Mouse (Mus musculus) embryonic fibroblast, embryonic 13.5 days (primary cell): Measurements from ENCODE around the gene Lingo2. TPM values are rescaled to one million over a fixed set of nuclear protein-coding genes. Genes with fewer than 3 reads are reported as not detected.

Experiments used
- H3K27ac ChIP-seq: 2 replicates; pipeline ENCODE4 v1.5.1; 2012; ENCODE audit warnings: low read length, control low read depth, inconsistent platforms; ENCODE audit not compliant: insufficient read depth
- H3K4me1 ChIP-seq: 2 replicates; pipeline ENCODE4 v1.6.1; 2011; ENCODE audit warnings: low read length; ENCODE audit not compliant: control insufficient read depth, insufficient read depth
- H3K4me3 ChIP-seq: 2 replicates; pipeline ENCODE4 v1.5.1; 2011; ENCODE audit warnings: mild to moderate bottlenecking, control low read depth, low read length; ENCODE audit not compliant: insufficient read depth
- CTCF ChIP-seq: IDR thresholded peaks from 2 replicates; pipeline ENCODE4 v1.5.1; 2011; ENCODE audit warnings: mild to moderate bottlenecking, control low read depth, low read length, moderate library complexity, borderline replicate concordance; ENCODE audit not compliant: insufficient read depth
- POLR2A ChIP-seq: IDR thresholded peaks from 2 replicates; pipeline ENCODE4 v1.6.1; 2011; ENCODE audit warnings: low read depth, mild to moderate bottlenecking, control low read depth, low read length, moderate library complexity
- polyA plus RNA-seq: library from polyadenylated mRNA; stranded (reverse); fragments of >200 nt; gene quantifications from 2 replicates; pipeline ENCODE4 v1.2.4, GENCODE M21; 2011; ENCODE audit warnings: low read depth; ENCODE audit not compliant: missing spikeins, insufficient read length

Gene Lingo2
- polyA plus RNA-seq, 1 experiment: 3.9 TPM

DNA sequence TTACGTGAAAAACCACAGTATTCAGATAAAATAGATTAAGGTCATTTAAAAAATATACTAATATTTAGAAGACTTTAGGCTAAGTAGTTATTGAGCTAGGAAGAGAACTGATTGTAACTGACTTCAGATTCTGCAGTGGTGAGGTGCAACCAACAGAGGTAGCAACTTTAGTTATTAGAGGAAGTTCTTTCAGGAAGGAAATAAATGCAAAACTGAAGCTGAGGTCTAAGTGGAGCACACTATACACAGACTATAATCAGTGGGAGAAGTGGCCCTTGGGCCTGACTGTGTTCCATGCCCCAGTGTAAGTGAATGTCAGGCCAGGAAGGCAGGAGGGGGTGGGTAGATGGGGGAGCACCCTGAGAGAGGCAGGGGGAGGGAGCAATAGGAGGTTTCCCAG is 385.0 kb downstream of the Lingo2 start:
- Histone ChIP-seq H3K4me1 (no peaks in the 10 kb centered on the region), H3K4me3 (no peak overlapping the region), H3K27ac (no peak overlapping the region)
- TF ChIP-seq POLR2A (no peak), CTCF (no peak)

DNA sequence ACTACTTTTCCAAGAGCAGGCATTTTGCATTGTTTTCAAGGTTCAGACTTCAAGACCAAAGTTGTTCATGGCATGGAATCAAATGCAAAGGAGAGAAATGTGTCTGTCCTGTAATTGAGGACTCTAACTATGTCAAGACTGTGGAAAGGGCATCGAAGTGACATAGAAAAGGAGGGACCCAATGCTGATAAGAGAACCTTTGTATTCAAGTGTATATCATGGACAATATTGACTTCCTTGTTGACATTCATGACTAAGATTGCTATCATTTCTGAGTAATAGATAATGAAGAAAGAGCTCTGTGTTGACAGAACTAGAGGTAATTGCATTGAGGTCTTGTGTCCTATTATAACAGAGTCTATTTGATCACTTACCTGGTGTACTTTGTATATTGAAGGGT is 390.6 kb downstream of the Lingo2 start:
- Histone ChIP-seq H3K4me3 (no peak overlapping the region), H3K4me1 (no peaks in the 10 kb centered on the region), H3K27ac (no peak overlapping the region)
- TF ChIP-seq POLR2A (no peak), CTCF (no peak)

- TF ChIP-seq POLR2A (no peak), CTCF (no peak)
- no peak overlapping the region for H3K4me3 ChIP-seq
- H3K4me1 ChIP-seq: no peaks in the 10 kb centered on the region
- H3K27ac ChIP-seq: no peak overlapping the region
Observed at GRCm38 (mm10) chr4:36540664-36541360, 410.7 kb downstream of the Lingo2 start.

DNA sequence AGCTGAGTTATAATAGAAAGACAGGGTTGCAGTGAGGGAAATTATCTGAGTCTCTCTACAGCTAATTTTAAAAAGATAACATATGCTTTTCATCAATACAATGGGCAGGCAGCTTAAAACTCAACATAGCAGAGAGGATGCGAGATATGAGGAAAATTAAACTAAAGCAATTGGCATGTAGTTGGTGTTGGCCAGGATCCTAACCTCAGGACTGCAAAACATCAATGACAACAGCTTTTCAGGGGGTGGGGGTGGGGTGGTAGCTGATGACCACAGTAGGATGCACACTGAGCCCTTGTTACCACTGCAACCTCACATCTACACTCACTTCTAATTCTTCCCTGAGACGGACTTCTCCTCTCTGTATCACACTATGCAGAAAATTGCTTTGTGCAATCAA is 417.7 kb downstream of the Lingo2 start:
- Histone ChIP-seq H3K27ac (no peak overlapping the region), H3K4me3 (no peak overlapping the region), H3K4me1 (no peaks in the 10 kb centered on the region)
- TF ChIP-seq POLR2A: no peak
- TF ChIP-seq CTCF: no peak

GRCm38 (mm10) chr4:36490255-36490654 is 461.3 kb downstream of the Lingo2 start:
- no peak for TF ChIP-seq POLR2A
- no peak for TF ChIP-seq CTCF
- Histone ChIP-seq H3K27ac (no peak overlapping the region), H3K4me1 (no peaks in the 10 kb centered on the region), H3K4me3 (no peak overlapping the region)

DNA sequence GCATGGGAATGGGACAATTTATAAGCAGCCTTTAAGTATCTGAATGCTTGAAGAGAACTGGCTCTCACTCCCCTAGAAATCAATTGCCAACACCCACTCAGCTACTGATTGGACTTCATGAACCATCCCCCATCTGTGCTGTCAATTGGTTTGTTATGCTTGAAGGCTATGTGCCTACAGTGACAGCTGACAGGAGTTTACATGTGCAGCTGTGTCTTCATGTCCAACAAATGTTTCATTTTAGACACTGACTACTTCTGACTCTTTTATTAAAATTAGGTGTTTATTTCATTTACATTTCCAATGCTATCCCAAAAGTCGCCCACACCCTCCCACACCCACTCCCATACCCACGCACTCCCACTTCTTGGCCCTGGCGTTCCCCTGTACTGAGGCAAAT is 516.3 kb downstream of the Lingo2 start:
- Histone ChIP-seq H3K4me3 (no peak overlapping the region), H3K27ac (no peak overlapping the region), H3K4me1 (no peaks in the 10 kb centered on the region)
- TF ChIP-seq POLR2A (no peak), CTCF (no peak)

GRCm38 (mm10) chr4:36426192-36426591 is 525.4 kb downstream of the Lingo2 start:
- no peak for TF ChIP-seq POLR2A
- Histone ChIP-seq H3K27ac (no peak overlapping the region), H3K4me1 (no peaks in the 10 kb centered on the region), H3K4me3 (no peak overlapping the region)

DNA sequence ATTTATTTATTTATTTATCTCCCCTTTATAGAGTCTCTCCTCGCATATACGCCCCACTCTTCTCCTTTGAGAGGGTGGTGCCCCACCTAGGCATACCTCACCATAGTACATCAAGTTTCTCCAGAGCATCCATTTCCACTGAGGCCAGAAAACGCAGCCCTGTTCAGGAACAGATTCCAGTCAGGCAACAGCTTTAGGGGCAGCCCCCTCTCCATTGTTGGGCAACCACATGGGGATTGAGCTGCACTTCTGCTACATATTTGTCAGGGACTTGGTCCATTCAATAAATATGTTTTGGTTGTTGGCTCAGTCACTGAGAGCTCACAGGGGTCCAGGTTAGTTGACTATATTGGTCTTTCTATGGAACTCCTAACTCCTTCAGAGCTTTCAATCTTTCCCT is 544.2 kb downstream of the Lingo2 start:
- Histone ChIP-seq H3K4me3 (no peak overlapping the region), H3K4me1 (no peaks in the 10 kb centered on the region), H3K27ac (no peak overlapping the region)
- TF ChIP-seq CTCF: no peak
- no peak for TF ChIP-seq POLR2A

DNA sequence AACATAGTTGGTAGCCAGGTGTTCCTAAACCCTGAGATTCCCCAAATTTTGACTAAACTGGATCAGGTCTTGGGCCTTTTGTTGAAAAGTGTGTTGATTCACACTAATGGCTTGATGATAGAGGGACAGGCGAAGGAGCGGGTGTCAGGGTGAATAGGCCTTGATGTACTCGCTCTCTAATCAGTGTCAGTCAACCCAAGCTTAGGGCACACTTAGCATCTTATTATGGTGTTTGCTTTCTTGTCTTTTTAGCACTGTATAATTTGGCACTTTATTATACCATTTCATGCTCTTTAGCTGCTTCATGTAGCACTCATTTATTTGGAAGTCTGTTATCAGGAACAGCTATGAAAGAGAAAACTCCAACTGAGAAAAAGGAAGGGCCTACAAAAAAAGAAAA is 582.6 kb downstream of the Lingo2 start:
- TF ChIP-seq POLR2A (no peak), CTCF (no peak)
- no peaks in the 10 kb centered on the region for H3K4me1 ChIP-seq
- H3K27ac ChIP-seq: no peak overlapping the region
- H3K4me3 ChIP-seq: no peak overlapping the region

GRCm38 (mm10) chr4:36354401-36354800 is 597.1 kb downstream of the Lingo2 start:
- no peak for TF ChIP-seq CTCF
- no peak for TF ChIP-seq POLR2A
- Histone ChIP-seq H3K4me1 (no peaks in the 10 kb centered on the region), H3K4me3 (no peak overlapping the region), H3K27ac (no peak overlapping the region)

DNA sequence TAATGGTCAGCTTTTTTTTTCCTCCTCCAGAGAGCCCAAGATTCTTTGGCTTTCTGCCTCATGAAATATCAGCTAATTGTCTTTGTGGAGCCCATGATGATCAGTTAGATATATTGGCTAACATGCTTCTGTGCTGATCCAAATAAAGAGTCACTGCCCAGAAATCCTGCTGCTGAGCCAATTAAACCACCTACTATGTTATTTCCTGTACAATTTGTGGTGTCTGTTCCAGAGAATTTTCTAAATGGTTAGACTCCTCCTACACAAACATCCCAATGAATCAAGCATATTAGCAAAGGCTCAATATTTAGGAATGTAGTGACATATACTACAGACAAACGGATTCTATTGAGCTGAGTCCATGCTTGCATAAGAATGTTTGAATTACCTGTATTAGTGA is 619.8 kb downstream of the Lingo2 start:
- no peaks in the 10 kb centered on the region for H3K4me1 ChIP-seq
- no peak for TF ChIP-seq POLR2A
- TF ChIP-seq CTCF: no peak
- H3K27ac ChIP-seq: no peak overlapping the region
- H3K4me3 ChIP-seq: no peak overlapping the region
